Mouse (Mus musculus) midbrain, embryonic 10.5 days (tissue): ENCODE measurements at regions not wholly inside any gene's neighbourhood (a gene's known extent, or its start where the extent isn't known, plus 50 kb on each side); places are given as distances from the start of the nearest gene placed in this dataset.

ENCODE experiments used
- DNase-seq: peaks from one replicate; pipeline ENCODE4 v3.0.0-alpha.2; 2017; ENCODE audit warnings: low spot score
- H3K27ac ChIP-seq: fragments of 300-500 bp; sonication (generic); replicated peaks from 2 replicates; pipeline ENCODE4 v1.5.1; 2016; ENCODE audit warnings: mild to moderate bottlenecking
- H3K27me3 ChIP-seq: fragments of 300-500 bp; sonication (generic); 2 replicates; pipeline ENCODE4 v1.6.1; 2016; ENCODE audit warnings: low read depth, mild to moderate bottlenecking; ENCODE audit not compliant: poor library complexity, severe bottlenecking
- H3K36me3 ChIP-seq: fragments of 300-500 bp; sonication (generic); 2 replicates; pipeline ENCODE4 v1.6.1; 2016; ENCODE audit warnings: mild to moderate bottlenecking, moderate library complexity
- H3K4me1 ChIP-seq: fragments of 300-500 bp; sonication (generic); 2 replicates; pipeline ENCODE4 v1.6.1; 2016
- H3K4me3 ChIP-seq: fragments of 300-500 bp; sonication (generic); 2 replicates; pipeline ENCODE4 v1.5.1; 2016; ENCODE audit warnings: mild to moderate bottlenecking, moderate library complexity
- H3K9me3 ChIP-seq: fragments of 300-500 bp; sonication (generic); replicated peaks from 2 replicates; pipeline ENCODE4 v1.6.1; 2016; ENCODE audit warnings: mild to moderate bottlenecking
- WGBS: fragments of 180-500 bp; shearing (Covaris S2); methylation state at CpG from one replicate; pipeline ENCODE4 v1.1.7; 2016; 5-methylcytosine and 5-hydroxymethylcytosine counted together

DNA sequence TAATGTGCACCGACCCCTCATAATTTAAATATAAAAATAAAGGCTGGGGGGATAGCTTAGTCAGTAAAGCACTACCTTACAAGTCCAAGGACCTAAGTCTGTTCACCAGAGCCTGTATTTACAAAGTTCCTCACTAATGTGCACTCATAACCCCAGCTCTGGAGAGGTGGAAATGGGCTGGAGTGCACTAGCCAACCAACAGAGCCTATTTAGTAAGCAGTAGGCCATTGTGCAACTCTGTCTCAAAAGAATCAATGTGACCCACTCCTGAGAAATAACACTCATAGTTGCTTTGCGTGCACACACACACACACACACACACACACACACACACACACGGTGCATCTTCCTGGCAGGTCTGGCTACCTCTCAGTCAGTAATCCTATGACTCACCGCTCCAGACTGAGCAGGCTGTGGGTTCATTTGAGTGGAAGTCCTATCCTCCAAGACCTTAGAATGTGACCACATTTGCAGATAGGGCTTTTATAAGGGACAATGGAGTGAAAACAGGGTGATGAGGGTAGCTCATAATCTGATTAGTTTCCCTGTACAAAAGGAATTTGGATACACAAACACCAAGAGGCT is 256.9 kb downstream of the Bcor start:
- Histone ChIP-seq H3K27me3 (peaks cover 99% of the 10 kb centered on the region), H3K4me1 (peaks cover 7% of the 10 kb centered on the region), H3K4me3 (no peak overlapping the region), H3K9me3 (no peaks in the 10 kb centered on the region), H3K27ac (no peak overlapping the region), H3K36me3 (no peaks in the 10 kb centered on the region)
- 87% methylated on average over 4 of the region's 4 CpGs for WGBS
- DNase-seq, result no peak

DNA sequence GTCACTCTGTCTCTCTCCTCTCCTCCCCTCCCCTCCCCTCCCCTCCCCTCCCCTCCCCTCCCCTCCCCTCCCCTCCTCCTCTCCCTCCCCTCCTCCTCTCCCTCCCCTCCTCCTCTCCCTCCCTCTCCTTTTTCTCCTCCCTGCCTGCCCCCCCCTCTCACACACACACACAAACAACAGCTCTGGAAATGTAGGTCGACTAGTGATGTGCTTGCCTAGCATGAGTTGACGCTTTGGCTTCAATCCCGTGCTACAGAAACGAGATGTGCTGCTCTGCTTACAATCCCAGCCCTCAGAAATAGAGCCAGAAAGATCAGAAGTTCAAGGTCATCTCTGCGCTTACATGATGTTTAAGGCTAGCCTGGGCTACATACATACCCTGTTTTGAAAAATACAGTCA is 254.9 kb downstream of the Bcor start:
- no peak overlapping the region for H3K4me3 ChIP-seq
- no peaks in the 10 kb centered on the region for H3K4me1 ChIP-seq
- 67% methylated on average over 5 of the region's 5 CpGs for WGBS
- no peak for DNase-seq
- H3K9me3 ChIP-seq, result no peaks in the 10 kb centered on the region
- no peaks in the 10 kb centered on the region for H3K36me3 ChIP-seq
- peaks cover 98% of the 10 kb centered on the region for H3K27me3 ChIP-seq
- no peak overlapping the region for H3K27ac ChIP-seq

DNA sequence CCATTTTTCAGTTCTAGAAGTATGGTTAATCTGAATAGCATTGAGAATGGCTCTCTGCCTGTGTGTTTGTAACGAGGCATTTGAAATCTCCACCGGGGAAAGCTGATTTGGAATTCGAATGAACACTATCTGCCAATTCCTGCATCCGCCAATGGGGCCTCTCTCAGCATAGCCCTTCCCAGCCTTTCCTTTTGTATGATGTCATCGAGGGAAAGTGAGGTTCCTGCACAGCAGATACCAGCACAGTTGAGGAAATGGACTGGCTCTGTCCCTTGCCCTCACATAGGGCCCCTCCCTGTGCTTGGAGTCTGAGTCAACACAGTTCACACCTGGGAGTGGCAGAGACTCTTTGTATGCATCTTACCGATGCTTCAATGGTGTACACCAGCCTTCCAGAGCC is 253.0 kb downstream of the Bcor start:
- H3K4me3 ChIP-seq, result no peak overlapping the region
- H3K36me3 ChIP-seq, result no peaks in the 10 kb centered on the region
- H3K27ac ChIP-seq, result no peak overlapping the region
- peaks cover 94% of the 10 kb centered on the region for H3K27me3 ChIP-seq
- no peaks in the 10 kb centered on the region for H3K4me1 ChIP-seq
- no peak for DNase-seq
- no peaks in the 10 kb centered on the region for H3K9me3 ChIP-seq
- 72% methylated on average over 6 of the region's 6 CpGs for WGBS

DNA sequence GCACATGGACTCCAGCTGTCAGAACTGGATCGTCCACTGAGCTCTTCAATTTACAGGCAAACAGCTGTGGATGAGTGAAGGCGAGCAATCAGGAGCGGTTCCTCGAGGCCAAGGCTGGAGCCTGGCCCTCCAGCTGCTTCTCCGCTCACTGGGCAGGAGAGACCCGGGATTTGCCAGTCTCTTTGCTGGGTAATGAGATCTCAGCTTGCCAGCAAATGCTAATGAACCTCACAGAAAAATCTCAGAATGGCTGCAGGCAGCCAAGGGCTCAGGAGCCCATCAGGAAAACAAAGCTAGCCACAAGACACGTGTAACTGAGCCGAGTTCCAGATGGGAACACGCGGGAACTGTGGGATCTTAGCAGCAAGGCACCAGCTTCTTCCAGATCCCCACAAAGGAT is 244.2 kb downstream of the Bcor start:
- no peaks in the 10 kb centered on the region for H3K4me1 ChIP-seq
- H3K36me3 ChIP-seq, result no peaks in the 10 kb centered on the region
- peaks cover 96% of the 10 kb centered on the region for H3K27me3 ChIP-seq
- WGBS, result 76% methylated on average over 10 of the region's 10 CpGs
- H3K9me3 ChIP-seq, result no peaks in the 10 kb centered on the region
- DNase-seq, result no peak
- no peak overlapping the region for H3K4me3 ChIP-seq
- H3K27ac ChIP-seq, result no peak overlapping the region

DNA sequence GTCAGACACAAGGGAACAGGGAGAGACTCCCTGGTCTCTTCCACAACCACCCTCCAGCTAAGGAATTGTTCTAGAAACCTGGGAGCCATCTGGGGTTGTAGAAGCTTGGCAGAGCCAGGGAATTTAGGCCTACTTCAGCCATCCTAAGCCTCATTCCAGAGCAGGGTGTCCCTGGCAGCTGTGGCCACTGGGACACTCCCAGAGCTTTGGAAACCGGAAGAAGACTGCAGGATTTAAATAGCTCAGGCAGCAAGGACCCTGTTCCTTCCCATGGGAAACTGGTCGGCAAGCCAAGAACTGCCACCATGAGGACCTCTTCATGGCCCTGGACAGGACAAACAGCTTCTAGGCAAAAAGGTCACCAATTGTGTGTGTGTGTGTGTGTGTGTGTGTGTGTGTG is 239.9 kb downstream of the Bcor start:
- no peak for DNase-seq
- H3K27me3 ChIP-seq, result peaks cover 97% of the 10 kb centered on the region
- no peak overlapping the region for H3K27ac ChIP-seq
- WGBS, result 58% methylated on average over 2 of the region's 2 CpGs
- no peaks in the 10 kb centered on the region for H3K4me1 ChIP-seq
- H3K4me3 ChIP-seq, result no peak overlapping the region
- no peaks in the 10 kb centered on the region for H3K36me3 ChIP-seq
- no peaks in the 10 kb centered on the region for H3K9me3 ChIP-seq

DNA sequence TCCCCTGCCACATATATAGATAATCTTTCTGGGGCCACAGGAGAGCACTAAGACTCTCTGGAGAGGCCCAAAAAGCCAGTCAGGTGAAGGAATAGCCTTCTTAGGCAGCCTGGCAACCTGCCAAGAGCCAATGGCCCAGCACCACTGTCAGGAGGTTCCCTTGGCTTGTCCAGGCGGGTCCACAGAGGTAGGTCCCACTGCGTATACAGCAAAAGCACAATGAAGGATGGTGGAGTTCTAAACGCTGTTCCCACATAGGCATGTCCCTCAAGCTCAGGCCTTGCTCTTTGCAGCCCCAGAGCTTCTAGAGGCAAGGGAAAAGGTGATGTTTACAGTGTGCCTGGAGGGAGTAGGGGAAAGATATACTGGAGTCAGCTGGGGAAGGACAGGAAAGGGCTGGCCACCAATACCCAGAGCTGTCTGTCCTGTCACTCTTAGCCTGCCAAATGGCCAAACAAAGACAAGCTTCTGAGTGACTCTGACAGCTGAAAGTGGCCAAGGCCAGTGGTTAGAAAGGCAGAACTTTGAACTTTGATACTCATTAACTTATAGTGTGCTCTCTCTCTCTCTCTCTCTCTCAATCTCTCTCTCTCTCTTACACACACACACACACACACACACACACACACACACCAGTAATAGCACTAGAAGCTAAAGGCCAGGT is 235.4 kb downstream of the Bcor start:
- 83% methylated on average over 3 of the region's 3 CpGs for WGBS
- Histone ChIP-seq H3K27me3 (peaks cover 97% of the 10 kb centered on the region), H3K4me1 (peaks cover 11% of the 10 kb centered on the region), H3K9me3 (no peaks in the 10 kb centered on the region), H3K4me3 (no peak overlapping the region), H3K36me3 (no peaks in the 10 kb centered on the region), H3K27ac (no peak overlapping the region)
- DNase-seq, result no peak

DNA sequence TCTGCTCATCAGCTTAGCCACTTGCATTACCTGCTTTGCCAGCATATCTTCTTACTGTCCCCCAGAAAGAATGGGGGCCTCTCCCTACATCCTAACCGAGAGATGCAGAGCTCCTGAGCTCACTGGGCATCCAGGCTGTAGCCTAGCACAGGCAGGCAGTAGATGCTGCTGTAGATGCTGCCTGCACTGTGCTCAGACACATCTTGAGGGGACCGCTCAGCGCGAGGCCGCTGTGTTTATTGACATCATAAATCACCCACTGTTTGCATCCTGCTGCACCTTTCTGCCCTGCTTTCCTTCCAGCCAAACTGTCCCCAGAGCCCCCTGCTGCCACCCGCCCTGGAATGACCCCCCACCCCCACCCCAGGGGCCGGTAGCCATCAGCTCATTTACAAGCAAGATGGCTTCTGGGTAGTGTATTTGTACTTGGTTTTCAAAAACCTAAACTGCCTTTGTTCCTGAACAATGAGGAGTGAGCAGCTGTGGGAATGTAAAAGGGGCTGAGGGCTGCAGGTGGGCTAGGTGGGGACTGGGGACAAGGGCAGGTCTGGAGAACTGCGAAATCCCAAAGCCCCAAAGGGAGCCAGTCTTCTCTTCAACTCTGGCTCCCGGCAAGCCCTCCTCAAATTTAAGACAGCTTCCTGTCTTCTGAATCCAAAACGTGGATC is 233.2 kb downstream of the Bcor start:
- Histone ChIP-seq H3K36me3 (no peaks in the 10 kb centered on the region), H3K4me3 (no peak overlapping the region), H3K27ac (0 out of 2 replicates have a peak overlapping the region, but pooled peaks have one; percentile 6), H3K9me3 (no peaks in the 10 kb centered on the region), H3K27me3 (peaks cover 99% of the 10 kb centered on the region), H3K4me1 (peaks cover 20% of the 10 kb centered on the region)
- 36% methylated on average over 10 of the region's 10 CpGs for WGBS
- DNase-seq, result no peak

DNA sequence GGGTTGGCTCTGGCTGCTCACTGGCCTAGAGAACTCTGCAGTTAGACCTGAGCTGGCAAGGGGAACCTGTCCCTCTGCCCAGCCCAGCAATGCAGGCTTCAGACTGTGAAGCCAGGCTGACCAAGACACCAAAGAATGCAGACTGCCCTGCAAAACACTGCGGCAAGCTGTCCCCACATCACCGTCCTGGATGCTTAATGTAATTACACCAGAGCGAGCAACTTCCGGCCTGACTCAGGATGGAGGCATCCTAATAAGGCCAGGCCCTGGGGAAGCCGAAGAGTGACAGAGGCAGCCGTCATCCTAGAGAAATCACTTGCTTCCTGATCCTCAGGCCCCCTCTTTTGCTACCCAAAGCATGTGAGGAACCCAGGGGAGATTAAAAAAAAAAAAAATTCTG is 230.7 kb downstream of the Bcor start:
- no peak for DNase-seq
- H3K27me3 ChIP-seq, result peaks cover 93% of the 10 kb centered on the region

DNA sequence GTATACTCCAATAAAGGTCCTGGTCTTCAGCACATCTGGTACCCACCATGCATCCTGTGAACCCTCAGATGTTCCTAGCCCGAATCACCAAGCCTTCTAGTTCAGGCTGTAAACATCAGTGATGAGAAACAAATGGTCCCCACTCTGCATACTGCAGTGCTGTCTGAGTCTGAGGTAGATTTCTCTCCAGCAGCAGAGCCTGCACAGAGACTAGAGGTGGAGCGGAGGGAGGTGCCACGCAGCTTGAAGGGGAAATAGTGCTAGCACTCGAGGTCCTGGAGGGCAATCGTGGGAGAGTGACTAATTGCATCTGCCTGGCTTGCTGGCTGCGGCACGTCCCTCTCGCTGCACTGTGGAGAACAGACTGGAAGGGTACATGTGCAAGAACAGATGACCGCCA is 228.7 kb downstream of the Bcor start:
- H3K4me3 ChIP-seq, result no peak overlapping the region
- H3K27ac ChIP-seq, result no peak overlapping the region
- H3K9me3 ChIP-seq, result no peaks in the 10 kb centered on the region
- H3K36me3 ChIP-seq, result no peaks in the 10 kb centered on the region
- DNase-seq, result no peak
- peaks cover 20% of the 10 kb centered on the region for H3K4me1 ChIP-seq
- peaks cover 86% of the 10 kb centered on the region for H3K27me3 ChIP-seq
- 63% methylated on average over 9 of the region's 9 CpGs for WGBS

More for the DNA sequence above, 230.7 kb downstream of the Bcor start:
- H3K36me3 ChIP-seq, result no peaks in the 10 kb centered on the region
- no peak overlapping the region for H3K4me3 ChIP-seq
- no peak overlapping the region for H3K27ac ChIP-seq
- H3K9me3 ChIP-seq, result no peaks in the 10 kb centered on the region
- H3K4me1 ChIP-seq, result peaks cover 20% of the 10 kb centered on the region
- 44% methylated on average over 6 of the region's 6 CpGs for WGBS

DNA sequence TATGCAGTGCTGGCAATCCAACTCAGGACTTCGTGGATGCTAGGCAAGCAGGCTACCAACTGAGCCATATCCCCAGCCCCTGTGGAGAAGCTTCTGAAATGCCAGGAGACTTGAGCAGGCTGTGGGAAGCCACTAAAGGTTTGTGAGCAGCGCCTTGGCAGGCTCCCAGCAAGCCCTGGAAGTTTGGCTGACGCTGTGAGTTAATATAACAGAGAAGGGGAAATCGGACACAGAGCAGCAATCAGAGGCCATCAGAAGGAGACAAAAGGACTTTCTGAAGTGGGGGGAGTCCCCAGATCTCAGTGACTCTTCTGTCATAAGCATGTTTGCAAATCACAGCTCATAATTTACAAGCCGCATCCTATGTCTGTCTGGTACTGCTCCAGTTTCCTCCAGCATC is 224.8 kb downstream of the Bcor start:
- Histone ChIP-seq H3K27me3 (peaks cover 75% of the 10 kb centered on the region), H3K36me3 (no peaks in the 10 kb centered on the region), H3K4me1 (peaks cover 4% of the 10 kb centered on the region; the same call in 1 of the 2 replicates), H3K9me3 (no peaks in the 10 kb centered on the region), H3K4me3 (no peak overlapping the region), H3K27ac (no peak overlapping the region)
- no peak for DNase-seq
- 76% methylated on average over 5 of the region's 5 CpGs for WGBS

DNA sequence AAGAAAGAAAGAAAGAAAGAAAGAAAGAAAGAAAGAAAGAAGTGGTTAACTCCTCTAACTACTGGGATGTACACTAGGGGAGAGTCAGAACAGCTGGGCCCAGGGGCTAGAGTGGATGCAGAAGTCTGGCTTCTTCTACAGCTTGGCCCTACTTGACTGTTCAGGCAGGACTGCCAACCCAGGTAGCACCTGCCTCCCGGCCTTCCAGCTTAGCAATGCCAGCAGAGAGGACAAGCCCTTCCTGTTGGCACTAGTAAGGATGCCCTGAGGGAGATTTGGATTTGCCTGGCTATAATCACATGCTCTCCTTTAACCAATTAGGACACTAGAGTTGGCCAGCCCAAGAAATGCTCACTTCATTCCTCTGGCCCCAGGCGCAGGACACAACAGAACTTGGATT is 219.9 kb downstream of the Bcor start:
- Histone ChIP-seq H3K27ac (no peak overlapping the region), H3K36me3 (no peaks in the 10 kb centered on the region), H3K9me3 (no peaks in the 10 kb centered on the region), H3K27me3 (peaks cover 84% of the 10 kb centered on the region), H3K4me3 (no peak overlapping the region), H3K4me1 (no peaks in the 10 kb centered on the region)
- 82% methylated on average over 2 of the region's 2 CpGs for WGBS
- no peak for DNase-seq

DNA sequence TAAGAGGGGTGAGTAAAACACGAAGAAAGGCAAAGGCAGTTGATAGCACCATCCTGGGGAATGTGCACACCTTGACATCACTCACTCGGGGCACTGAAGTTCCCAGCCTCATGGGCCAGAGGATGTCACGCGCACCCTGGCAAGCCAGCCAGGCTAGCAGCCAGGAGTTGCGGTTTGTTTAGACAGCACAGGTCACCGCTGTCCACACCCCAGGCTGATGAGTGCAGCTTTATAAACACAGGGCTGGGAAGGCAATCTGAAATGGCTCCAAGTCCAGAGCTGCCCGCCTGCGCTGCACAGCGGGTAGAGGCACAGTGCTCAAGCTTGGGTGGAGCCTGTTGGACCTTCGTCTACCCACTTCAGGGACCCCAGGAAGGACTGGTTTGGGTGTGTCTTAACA is 216.8 kb downstream of the Bcor start:
- H3K4me3 ChIP-seq, result no peak overlapping the region
- no peak for DNase-seq
- no peaks in the 10 kb centered on the region for H3K9me3 ChIP-seq
- WGBS, result 74% methylated on average over 10 of the region's 10 CpGs
- H3K36me3 ChIP-seq, result no peaks in the 10 kb centered on the region
- no peak overlapping the region for H3K27ac ChIP-seq
- peaks cover 98% of the 10 kb centered on the region for H3K27me3 ChIP-seq
- no peaks in the 10 kb centered on the region for H3K4me1 ChIP-seq

DNA sequence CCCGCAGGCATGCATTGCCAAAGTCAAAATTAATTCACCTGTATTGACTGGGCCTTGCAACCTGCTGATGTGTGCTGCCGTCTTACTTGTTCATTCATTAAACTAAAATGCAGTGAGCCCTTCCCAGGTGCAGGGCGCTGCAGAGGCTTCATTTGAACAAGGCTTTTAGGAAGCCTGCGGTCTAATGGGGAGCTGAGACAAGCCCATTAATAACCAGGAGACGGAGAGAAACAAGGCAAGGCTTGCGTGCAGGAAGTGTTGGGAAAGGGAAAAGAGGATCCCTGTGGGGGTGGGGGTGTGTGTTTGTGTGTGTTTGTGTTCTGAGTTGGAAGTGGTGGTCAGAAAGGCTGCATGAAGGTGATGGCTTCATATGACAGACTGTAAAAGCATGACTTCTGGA is 215.6 kb downstream of the Bcor start:
- 44% methylated on average over 6 of the region's 6 CpGs for WGBS
- H3K27me3 ChIP-seq, result peaks cover 98% of the 10 kb centered on the region
- no peaks in the 10 kb centered on the region for H3K36me3 ChIP-seq
- H3K9me3 ChIP-seq, result no peaks in the 10 kb centered on the region
- no peak overlapping the region for H3K27ac ChIP-seq
- no peak overlapping the region for H3K4me3 ChIP-seq
- DNase-seq, result no peak
- H3K4me1 ChIP-seq, result no peaks in the 10 kb centered on the region
